Mouse (Mus musculus) lung, postnatal 0 days (tissue): ENCODE measurements around the gene AU022252. TPM values are rescaled to one million over a fixed set of nuclear protein-coding genes. Genes with fewer than 3 reads are reported as not detected.

ENCODE experiments used
- ATAC-seq: fragments of 200-750 bp; cut with Nextera tagmentation; 2 replicates; pipeline ENCODE4 v1.8.0; 2017; ENCODE audit warnings: moderate library complexity
- DNase-seq: peaks from one replicate; pipeline ENCODE4 v3.0.0-alpha.2; 2016; ENCODE audit warnings: low spot score
- H3K27ac ChIP-seq: fragments of 300-500 bp; sonication (generic); 2 replicates; pipeline ENCODE4 v1.5.1; 2014; ENCODE audit warnings: antibody characterized with exemption, mild to moderate bottlenecking, low read length, mixed read lengths
- H3K27me3 ChIP-seq: fragments of 300-500 bp; sonication (generic); replicated peaks from 2 replicates; pipeline ENCODE4 v1.6.1; 2014; ENCODE audit warnings: low read length, mixed read lengths; ENCODE audit not compliant: insufficient read depth
- H3K36me3 ChIP-seq: fragments of 300-500 bp; sonication (generic); 2 replicates; pipeline ENCODE4 v1.6.1; 2014; ENCODE audit warnings: low read length, mixed read lengths; ENCODE audit not compliant: insufficient read depth
- H3K4me1 ChIP-seq: fragments of 300-500 bp; sonication (generic); 2 replicates; pipeline ENCODE4 v1.6.1; 2014; ENCODE audit warnings: antibody characterized with exemption, low read depth, low read length, mixed read lengths; ENCODE audit not compliant: insufficient read depth
- H3K4me2 ChIP-seq: fragments of 300-500 bp; sonication (generic); replicated peaks from 2 replicates; pipeline ENCODE4 v1.6.1; 2014; ENCODE audit warnings: low read depth, mild to moderate bottlenecking, low read length, moderate library complexity, mixed read lengths
- H3K4me3 ChIP-seq: fragments of 300-500 bp; sonication (generic); 2 replicates; pipeline ENCODE4 v1.5.1; 2014; ENCODE audit warnings: low read depth, low read length
- H3K9ac ChIP-seq: fragments of 300-500 bp; sonication (generic); replicated peaks from 2 replicates; pipeline ENCODE4 v1.6.1; 2014; ENCODE audit warnings: low read depth, mild to moderate bottlenecking
- H3K9me3 ChIP-seq: fragments of 300-500 bp; sonication (generic); 2 replicates; pipeline ENCODE4 v1.6.1; 2016; ENCODE audit warnings: low read length, mixed read lengths
- CTCF ChIP-seq: IDR thresholded peaks from 2 replicates; pipeline ENCODE4 v1.5.1; 2016; ENCODE audit warnings: antibody characterized with exemption, mild to moderate bottlenecking
- EP300 ChIP-seq: IDR thresholded peaks from 2 replicates; pipeline ENCODE4 v1.6.1; 2016; ENCODE audit warnings: antibody characterized with exemption, mild to moderate bottlenecking, control low read depth
- WGBS: fragments of 180-500 bp; shearing (Covaris S2); extraction: QIAGEN DNeasy Blood & Tissue Kit; methylation state at CpG from one replicate; pipeline ENCODE4 v1.1.7; 2014; 5-methylcytosine and 5-hydroxymethylcytosine counted together
- polyA plus RNA-seq: library from polyadenylated mRNA; unstranded; fragments of >200 nt; fragmentation: Nextera tagmentation; extraction: Ambion mirVana; gene quantifications from 2 replicates; pipeline ENCODE4 v1.2.1, GENCODE M21; 2015

AU022252 gene
- polyA plus RNA-seq, 1 experiment from 2014 or later, result 16.9 TPM

DNA sequence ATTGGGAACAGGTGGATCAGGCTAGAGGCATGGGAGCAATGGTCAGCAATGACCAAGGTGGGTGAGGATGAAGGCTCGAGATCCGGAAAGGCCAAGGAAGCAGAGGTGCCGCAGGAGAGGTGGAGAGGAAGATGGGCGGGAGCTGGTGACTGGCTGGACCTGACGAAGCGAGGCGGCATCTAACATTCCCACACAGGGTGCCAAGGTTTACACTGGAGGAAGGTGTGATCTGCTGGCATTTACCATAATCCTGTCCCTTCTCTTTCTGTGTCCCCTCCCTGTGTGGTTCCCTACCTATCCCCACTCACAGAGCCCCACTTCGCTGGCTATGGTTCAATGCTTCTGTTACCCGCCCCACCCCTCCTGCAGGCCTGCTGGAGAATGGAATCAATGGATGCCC lies 13.4 kb upstream of the AU022252 start:
- no peak for ATAC-seq
- 86% methylated on average over 9 of the region's 9 CpGs for WGBS
- Histone ChIP-seq H3K9ac (no peak overlapping the region), H3K4me1 (peaks cover 7% of the 10 kb centered on the region), H3K4me2 (no peak overlapping the region), H3K36me3 (no peaks in the 10 kb centered on the region), H3K27ac (no peak overlapping the region), H3K9me3 (no peaks in the 10 kb centered on the region), H3K4me3 (no peak overlapping the region), H3K27me3 (no peaks in the 10 kb centered on the region)
- no peak for DNase-seq
- TF ChIP-seq CTCF, result no peak
- no peak for TF ChIP-seq EP300

DNA sequence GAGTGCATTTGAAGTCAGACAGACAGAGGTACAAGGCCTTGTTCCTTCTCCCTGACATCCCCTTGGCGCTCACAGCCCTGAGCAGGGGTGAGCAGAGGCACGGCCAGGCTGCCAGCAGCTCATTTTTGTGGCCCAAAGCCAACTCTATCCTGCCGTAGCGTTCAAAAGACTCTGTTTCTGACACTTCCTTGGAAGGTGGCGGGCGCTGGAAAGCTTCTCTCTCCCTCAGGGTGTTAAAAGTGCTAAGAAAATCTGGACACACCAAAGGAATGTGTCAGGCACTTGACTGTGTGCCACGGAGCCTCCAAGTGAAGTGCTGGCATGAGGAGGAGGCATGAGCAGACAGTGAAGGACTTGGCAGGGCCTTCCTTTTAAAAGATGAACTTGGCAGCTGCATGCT lies 13.0 kb upstream of the AU022252 start:
- Histone ChIP-seq H3K27ac (no peak overlapping the region; the same call in 1 of the 2 replicates), H3K36me3 (no peaks in the 10 kb centered on the region), H3K9ac (no peak overlapping the region), H3K4me2 (no peak overlapping the region), H3K4me1 (peaks cover 7% of the 10 kb centered on the region), H3K27me3 (no peaks in the 10 kb centered on the region), H3K9me3 (no peaks in the 10 kb centered on the region), H3K4me3 (no peak overlapping the region)
- peak; percentile 46 for DNase-seq
- TF ChIP-seq CTCF (no peak), EP300 (0 out of 2 replicates have a peak, but pooled peaks have one; percentile 22)
- ATAC-seq, result peak; percentile 7; the same call in 1 of the 2 replicates
- 29% methylated on average over 7 of the region's 7 CpGs for WGBS

DNA sequence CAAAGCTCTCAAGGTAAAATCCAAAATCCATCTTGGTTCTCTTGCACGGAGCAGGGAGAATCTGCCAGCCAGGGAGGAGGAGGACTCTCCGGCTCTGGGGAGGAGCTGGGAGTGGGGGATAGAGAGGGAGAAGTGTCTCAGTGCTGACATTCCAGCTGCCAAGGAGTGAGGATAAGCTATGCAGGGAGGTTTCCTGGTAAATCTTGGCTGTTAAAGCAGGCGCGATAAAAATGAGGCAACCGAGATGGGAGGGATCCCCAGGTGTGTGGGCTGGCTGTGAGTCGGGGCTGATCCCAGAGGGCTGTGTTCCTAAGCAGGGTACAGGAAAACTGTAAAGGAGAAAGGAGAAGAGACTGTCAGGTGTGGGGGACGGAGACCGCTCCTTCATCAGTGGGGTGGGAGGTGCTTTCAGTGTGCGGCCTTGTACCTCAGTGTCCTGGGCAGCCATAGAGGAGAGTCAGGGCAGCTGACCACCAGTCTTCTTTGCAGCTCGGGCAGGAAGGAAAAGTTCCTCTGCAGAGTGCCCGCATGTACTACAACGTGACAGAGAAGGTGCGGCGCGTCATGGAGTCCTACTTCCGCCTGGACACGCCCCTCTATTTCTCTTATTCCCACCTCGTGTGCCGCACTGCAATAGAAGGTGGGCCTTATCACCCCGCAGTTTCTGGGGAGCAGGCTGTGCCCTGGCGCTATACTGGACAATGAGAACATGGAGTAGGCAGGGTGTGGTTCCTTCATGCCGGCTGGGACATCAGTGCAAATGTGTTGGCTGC lies 12.1 kb upstream of the AU022252 start:
- ATAC-seq (no peak), DNase-seq (peak; percentile 45)
- TF ChIP-seq CTCF, result no peak
- no peak for TF ChIP-seq EP300
- 66% methylated on average over 22 of the region's 22 CpGs for WGBS
- no peak overlapping the region for H3K4me3 ChIP-seq
- H3K9ac ChIP-seq, result no peak overlapping the region
- H3K36me3 ChIP-seq, result no peaks in the 10 kb centered on the region
- no peak overlapping the region for H3K4me2 ChIP-seq
- H3K27ac ChIP-seq, result no peak overlapping the region; the same call in 1 of the 2 replicates
- no peaks in the 10 kb centered on the region for H3K9me3 ChIP-seq
- H3K4me1 ChIP-seq, result peaks cover 7% of the 10 kb centered on the region
- H3K27me3 ChIP-seq, result no peaks in the 10 kb centered on the region

DNA sequence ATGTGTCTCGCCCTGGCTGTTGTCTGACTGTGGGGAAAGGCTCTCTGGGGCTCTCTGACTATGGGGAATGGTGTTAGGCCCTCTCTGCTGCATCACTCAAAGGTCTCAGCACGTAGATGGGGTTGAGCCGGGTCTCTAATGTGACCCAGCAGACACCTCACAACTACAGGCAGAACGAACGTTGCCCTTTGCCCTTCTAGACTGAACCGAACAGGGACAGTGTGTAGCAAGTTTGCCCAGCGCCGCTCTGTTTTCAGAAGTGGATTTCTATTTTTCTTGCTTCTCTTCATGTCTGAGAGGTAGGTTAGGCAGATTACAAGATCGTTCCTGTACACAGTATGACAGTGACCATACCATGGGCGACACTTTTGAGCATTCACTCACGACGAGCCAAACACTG lies 10.1 kb upstream of the AU022252 start:
- Histone ChIP-seq H3K36me3 (no peaks in the 10 kb centered on the region), H3K27me3 (no peaks in the 10 kb centered on the region), H3K9me3 (no peaks in the 10 kb centered on the region), H3K4me3 (no peak overlapping the region), H3K4me2 (no peak overlapping the region), H3K4me1 (no peaks in the 10 kb centered on the region; the same call in none of the 2 replicates), H3K9ac (no peak overlapping the region), H3K27ac (no peak overlapping the region)
- 93% methylated on average over 12 of the region's 12 CpGs for WGBS
- DNase-seq (no peak), ATAC-seq (no peak)
- TF ChIP-seq CTCF (no peak), EP300 (no peak)

DNA sequence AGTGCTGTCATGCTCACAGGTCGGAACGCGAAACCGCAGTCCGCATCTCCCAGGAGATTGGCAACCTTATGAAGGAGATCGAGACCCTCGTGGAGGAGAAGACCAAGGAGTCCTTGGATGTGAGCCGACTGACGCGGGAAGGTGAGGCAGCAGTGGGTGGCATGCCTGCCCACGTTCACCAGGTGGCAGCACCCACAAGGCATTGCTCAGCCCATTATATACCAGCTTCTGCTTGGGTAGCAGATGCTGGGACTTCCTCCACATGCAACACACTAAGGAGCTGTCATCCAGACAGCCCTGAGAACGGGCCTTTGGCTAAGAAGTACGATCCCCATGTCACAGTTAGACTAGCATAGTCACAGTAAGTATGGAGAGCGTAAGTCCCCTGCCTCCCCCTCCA lies 9.2 kb upstream of the AU022252 start:
- Histone ChIP-seq H3K4me2 (no peak overlapping the region), H3K9me3 (no peaks in the 10 kb centered on the region), H3K4me1 (no peaks in the 10 kb centered on the region; the same call in 1 of the 2 replicates), H3K4me3 (no peak overlapping the region), H3K27me3 (no peaks in the 10 kb centered on the region), H3K9ac (no peak overlapping the region), H3K36me3 (no peaks in the 10 kb centered on the region), H3K27ac (no peak overlapping the region)
- ATAC-seq (no peak), DNase-seq (no peak)
- 85% methylated on average over 14 of the region's 14 CpGs for WGBS
- TF ChIP-seq EP300, result no peak
- peak; percentile 65 for TF ChIP-seq CTCF

DNA sequence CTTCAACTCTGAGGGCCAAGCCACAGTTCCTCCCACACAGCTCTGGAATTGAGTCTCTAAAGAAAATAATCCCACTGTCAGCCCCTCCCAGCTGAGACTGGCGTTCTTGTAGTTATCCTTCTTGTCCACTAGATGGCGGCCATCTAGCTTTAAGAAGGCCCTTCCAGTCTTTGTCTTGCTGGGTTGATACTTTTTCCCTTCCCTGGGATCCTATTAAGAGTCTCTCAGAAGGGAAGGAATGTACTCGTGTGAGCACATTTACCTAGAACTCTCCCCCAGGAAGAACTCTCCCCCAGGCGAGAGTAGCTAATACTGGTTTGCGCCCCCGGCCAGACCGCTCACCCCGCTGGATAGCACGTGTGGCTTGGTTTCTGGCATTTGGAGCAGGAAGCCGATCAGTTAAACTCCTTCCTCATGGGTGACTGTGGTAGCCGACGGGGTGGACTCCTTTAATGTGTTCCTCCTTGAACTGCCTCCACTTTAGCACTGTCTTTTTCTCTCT lies 6.7 kb upstream of the AU022252 start:
- peak overlapping the region; percentile 36 for H3K4me2 ChIP-seq
- DNase-seq (peak; percentile 94), ATAC-seq (peak; percentile 78)
- no peaks in the 10 kb centered on the region for H3K27me3 ChIP-seq
- no peak overlapping the region for H3K9ac ChIP-seq
- no peak overlapping the region for H3K27ac ChIP-seq
- H3K4me3 ChIP-seq, result no peak overlapping the region
- H3K9me3 ChIP-seq, result no peaks in the 10 kb centered on the region
- H3K36me3 ChIP-seq, result no peaks in the 10 kb centered on the region
- 37% methylated on average over 12 of the region's 12 CpGs for WGBS
- TF ChIP-seq EP300, result no peak
- TF ChIP-seq CTCF, result peak; percentile 90
- H3K4me1 ChIP-seq, result no peaks in the 10 kb centered on the region
